Mouse (Mus musculus): ENCODE data around the gene Ccdc177. TPM values are rescaled to one million over a fixed set of nuclear protein-coding genes. Genes with fewer than 3 reads are reported as not detected.

Gene Ccdc177
- total RNA-seq, 4 experiments from 2014 or later = not detected

GRCm38 (mm10) chr12:80785597-80785996 is 25.1 kb upstream of the Ccdc177 start:
- DNase-seq (ENCODE audit: low spot score in 2 of 2) = no peak

DNA sequence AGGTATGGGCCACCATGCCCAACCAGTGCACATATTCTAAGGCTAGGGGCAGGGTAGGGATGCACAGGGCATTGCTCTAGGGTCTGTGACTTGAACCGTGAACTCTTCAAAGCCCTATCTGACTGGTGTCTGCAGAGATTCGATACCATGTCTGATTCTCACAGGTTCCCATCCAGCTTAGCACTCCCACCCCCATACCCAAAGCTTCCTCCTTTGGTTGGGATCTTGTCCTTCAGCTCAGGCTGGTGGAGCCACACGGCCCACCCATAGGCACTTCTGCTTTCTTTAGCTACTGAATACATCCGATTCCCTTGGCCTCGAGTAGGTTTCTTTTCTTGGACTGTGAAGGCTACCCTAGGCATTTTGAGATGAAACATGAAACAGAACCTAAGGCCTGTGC is 24.5 kb upstream of the Ccdc177 start:
- no peak for DNase-seq (ENCODE audit: low spot score in 2 of 2)

DNA sequence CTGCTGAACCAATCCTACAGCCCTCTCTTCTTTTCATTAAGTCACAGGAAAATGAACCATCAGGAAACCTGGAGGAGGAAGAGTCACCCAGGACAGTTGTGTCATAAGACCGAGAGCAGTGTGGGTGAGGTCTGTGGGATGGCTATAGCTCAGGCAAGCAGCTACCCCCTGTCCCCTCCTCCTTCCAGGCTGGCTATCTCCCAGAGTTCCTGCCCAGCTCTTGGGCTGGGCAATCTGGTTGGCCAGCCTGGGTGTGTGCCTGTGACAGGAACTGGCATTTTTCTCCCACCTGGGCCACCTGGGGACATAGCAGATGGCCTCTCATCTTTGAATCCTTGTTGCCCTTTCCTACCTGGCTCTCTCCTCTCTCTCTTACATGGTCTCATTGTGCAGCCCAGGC is 23.4 kb upstream of the Ccdc177 start:
- DNase-seq (ENCODE audit: low spot score in 2 of 2) = no peak

- DNase-seq (ENCODE audit: low spot score in 2 of 2) = no peak
Observed at GRCm38 (mm10) chr12:80782892-80783291, 22.4 kb upstream of the Ccdc177 start.

GRCm38 (mm10) chr12:80782190-80782589 is 21.7 kb upstream of the Ccdc177 start:
- DNase-seq (ENCODE audit: low spot score in 2 of 2) = no peak

GRCm38 (mm10) chr12:80779760-80780159 is 19.3 kb upstream of the Ccdc177 start:
- no peak for DNase-seq (ENCODE audit: low spot score in 2 of 2)

DNA sequence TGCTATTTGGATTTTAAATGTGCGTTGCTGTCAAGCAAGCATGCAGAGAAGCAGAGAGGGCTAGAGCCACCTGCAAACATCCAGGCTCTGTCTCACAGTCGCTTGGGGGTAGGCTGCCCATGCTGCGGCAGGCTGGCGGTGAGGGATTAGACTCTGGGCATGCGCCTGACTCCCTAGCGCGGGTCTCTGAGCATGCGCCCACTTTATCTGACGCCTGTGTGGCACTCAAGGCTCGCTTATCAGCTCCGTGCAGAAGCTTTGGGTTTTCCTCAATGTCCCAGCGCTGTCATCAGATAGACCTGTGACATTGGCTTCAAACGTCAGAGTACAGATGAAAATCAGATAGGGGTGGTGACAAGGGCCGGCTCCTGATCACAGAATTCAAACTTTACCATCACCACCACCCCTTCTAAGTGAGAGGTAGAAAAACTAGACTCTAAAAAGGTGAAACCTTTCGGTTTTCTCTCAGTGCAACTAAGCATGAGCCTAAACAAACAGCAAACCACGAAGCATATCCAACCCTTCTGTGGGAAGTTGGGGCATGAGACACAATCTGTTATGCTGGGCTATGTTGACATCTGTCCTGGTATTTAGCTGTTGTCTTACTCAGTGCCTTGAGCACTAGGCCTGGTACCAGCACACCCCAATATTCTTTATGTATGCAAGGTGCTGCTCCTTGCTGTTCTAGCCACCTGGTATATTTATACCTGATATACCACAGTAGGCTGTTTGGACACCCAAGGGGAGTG is 17.9 kb upstream of the Ccdc177 start:
- no peak for DNase-seq (ENCODE audit: low spot score in 2 of 2)

- DNase-seq (ENCODE audit: low spot score in 2 of 2) = no peak
Observed at GRCm38 (mm10) chr12:80776046-80776634, 15.7 kb upstream of the Ccdc177 start.

DNA sequence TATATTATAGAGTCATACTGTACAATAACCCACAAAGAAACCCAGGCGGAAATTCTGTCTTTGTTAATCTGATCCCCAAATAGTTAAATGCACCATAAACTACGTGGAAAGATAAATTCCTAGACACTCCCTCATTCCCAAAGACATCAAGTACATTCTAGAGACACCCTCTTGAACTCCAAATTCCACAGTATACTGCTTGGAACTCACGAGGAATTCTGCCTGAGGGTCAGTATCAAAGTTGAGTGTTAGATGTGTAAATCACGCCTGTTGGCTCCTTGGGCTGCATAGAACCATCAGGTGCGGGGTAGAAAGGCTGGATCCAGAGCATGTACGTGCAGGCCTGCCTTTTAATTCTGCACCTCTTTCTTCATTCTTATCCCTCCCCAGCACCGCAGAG is 14.3 kb upstream of the Ccdc177 start:
- DNase-seq (ENCODE audit: low spot score in 2 of 2) = no peak

- peak; percentile 56 to 61 for DNase-seq (ENCODE audit: low spot score in 2 of 2)
Observed at GRCm38 (mm10) chr12:80769697-80770096, 9.2 kb upstream of the Ccdc177 start.

GRCm38 (mm10) chr12:80764116-80764515 is 3.6 kb upstream of the Ccdc177 start:
- DNase-seq (ENCODE audit: low spot score in 2 of 2) = no peak

DNA sequence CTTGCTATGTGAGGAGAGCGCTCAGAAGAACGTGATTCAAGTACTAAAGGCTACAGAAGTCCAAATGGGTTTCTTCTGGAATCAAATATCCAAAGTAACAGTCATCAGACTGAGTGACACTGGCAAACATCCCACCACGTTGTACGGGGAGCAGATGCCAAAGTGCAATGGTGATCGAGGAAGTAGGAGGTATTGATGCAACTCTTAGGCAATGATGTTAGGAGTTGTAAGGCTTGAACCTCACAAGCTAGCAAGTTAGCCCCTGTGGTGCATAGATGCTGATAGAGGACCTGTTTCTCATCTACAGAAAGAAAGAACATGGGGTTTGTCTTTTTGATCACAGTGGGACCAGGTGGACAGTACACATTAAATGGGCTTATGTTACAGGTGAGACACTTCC is 2.5 kb upstream of the Ccdc177 start:
- no peak for DNase-seq (ENCODE audit: low spot score in 2 of 2)

GRCm38 (mm10) chr12:80759713-80760395 is 633 bp downstream of the Ccdc177 start:
- no peak for DNase-seq (ENCODE audit: low spot score in 2 of 2)

DNA sequence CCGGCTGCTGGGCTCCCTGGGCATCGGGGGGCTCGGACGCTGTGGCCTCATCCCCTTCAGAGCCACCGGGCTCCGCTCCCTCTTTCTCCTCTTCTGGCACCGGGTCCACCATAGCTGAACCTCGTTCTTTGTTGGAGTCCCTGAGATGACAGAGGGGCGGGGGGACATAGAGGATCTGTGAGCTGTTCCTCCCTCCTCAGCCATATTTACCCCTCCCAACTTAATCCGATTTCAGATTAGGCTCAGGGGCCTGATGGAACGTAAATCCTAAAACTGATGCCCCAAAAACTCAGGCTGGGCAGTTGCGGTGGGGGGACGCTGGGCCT is 1.1 kb downstream of the Ccdc177 start:
- DNase-seq (ENCODE audit: low spot score in 2 of 2) = no peak

DNA sequence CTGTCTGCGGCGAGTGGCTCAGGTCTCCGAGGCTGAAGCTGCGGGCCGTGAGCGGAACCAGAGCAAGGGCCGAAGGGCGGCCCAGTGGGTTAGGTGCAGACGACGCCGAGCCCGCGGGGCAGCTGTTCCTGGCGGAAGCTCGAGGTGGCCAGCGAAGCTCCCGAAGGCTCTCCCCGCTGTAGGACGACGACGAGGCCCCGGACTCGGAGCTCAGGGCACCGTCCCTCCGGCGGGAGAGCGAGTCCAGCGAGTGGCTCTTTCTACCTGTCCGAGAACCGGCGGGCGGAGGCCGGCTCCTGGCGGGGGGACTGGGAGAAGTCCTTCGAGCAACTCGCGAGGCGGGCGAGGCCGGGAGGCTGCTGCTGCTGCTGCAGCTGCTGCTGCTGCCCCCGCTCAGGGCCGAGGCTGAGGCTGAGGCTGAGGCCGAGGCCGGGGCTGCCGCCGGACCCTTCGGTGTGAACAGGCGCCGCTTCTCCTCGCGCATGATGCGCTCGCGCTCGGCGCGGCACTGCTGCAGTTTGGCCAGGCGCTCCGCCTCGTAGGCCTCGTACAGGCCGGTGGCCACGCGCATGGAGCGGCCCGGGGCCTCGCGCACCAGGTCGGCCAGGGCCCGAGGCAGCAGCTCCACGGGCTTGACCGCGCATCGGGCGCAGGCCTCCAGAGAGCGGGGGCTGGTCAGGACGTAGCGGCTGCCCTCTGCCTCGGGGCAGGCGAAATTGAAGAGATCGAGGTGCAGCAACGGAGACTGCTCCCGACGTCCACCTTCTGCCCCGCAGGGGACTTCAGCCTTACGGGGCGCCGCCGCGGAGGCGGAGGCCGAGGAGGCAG is 1.7 kb downstream of the Ccdc177 start:
- DNase-seq (ENCODE audit: low spot score in 2 of 2) = peak in 1 of 2 experiments; percentile 7

DNA sequence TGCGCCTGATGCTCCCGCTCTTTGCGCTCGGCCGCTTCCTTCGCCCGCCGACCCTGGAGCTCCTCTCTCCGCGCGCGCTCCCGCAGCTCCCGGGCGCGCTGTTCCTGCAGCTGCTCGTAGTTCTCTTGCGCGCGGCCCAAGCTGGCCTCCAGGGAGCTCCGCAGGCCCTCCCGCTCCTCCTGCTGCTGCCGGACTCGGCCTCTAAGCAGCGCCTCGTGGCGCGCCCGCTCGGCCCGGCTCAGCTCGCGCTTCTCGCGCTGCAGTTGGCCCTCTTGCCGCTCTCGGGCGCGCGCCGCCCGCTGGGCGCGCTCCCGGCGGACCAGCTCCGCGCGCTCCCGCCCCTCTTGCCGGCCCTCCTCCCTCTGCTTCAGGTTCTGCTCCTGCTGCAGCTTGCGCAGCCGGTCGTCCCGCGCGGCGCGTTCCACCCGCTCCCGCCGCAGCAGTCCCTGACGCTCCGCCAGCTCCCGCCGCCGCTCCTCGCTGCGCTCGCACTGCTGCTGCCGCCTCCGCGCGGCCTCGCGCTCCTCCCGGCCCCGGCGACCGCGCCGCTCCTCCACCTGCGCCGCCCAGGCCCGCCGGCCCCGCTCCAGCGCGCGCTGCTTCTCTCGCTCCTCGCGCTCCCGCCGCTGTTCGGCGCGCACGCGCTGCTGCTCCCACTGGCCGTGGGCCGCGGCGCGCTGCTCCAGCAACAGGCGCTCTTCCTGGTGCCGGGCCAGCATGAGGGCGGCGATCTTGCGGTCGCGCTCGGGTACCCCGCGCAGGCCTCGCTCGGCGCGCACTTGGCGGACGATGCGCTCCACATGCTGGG is 2.5 kb downstream of the Ccdc177 start:
- DNase-seq (ENCODE audit: low spot score in 2 of 2) = peak; percentile 36 to 54

- no peak for DNase-seq (ENCODE audit: low spot score in 2 of 2)
Observed at GRCm38 (mm10) chr12:80751556-80751955, 8.9 kb downstream of the Ccdc177 start.

DNA sequence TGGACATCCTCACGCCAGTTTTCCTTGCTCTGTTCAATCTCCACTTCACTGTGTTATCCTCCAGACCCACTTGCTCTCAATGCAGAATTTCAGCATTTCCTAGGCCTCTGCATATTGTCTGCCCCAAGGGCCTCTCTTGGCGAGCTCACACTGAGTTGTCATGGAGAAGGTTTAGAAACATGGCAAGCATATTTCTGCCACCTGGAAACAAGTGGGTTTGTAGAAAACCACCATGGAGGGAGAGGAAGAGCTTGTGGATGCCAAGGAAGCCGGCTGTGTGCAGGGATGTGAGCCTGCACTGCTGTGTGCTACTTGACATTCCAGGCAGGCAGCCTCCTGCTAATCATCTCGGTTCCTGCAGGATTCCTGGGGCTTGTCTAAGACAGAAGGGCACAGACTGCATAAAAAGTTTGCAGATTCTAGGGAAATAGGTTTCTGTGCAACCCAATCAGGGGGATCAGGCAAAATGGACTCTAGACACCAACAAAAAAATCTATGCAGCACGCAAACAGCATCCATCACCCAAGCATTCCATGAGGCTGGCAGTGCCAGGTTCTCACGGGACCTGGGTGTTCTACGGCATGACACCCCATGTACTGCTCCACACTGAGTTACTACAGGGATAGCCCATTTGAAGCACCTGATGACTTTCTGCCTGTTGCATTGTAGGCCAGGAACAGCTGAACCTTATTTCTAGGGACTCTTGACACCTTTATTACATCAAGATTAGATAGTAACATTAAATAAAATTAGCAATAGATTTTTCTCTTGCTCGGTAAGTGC is 14.3 kb downstream of the Ccdc177 start:
- DNase-seq (ENCODE audit: low spot score in 2 of 2) = no peak

GRCm38 (mm10) chr12:80744614-80745013 is 15.9 kb downstream of the Ccdc177 start:
- DNase-seq (ENCODE audit: low spot score in 2 of 2) = no peak

DNA sequence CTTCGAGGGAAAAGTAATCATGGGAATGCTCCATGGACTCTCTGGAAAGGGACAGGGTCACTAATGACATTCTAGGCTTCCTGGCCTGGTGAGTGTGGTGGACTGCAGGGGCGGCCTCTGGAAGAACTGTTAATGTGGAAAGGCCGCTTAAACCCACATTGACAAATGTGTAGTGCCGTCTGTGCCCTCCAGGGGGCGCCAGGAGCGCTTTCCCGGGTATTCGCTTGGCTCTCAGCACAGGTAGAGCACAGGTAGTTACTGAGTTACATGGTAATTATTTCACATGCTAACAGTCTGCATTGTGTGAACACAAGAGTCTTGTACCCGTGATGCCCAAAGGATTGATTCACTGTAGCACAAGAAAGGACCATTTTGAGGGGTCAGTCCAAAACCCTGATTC is 21.0 kb downstream of the Ccdc177 start:
- DNase-seq (ENCODE audit: low spot score in 2 of 2) = no peak
